Mouse (Mus musculus) E14TG2a.4 (cell line): ENCODE measurements around the gene Kcnk7.

Experiments
- CTCF ChIP-seq: conservative IDR thresholded peaks from 2 replicates; pipeline ENCODE4 v1.5.1; 2014; ENCODE audit warnings: low read length
- NANOG ChIP-seq: IDR thresholded peaks from 2 replicates; pipeline ENCODE4 v1.6.1; 2014; ENCODE audit warnings: borderline replicate concordance, low read length, mixed read lengths

DNA sequence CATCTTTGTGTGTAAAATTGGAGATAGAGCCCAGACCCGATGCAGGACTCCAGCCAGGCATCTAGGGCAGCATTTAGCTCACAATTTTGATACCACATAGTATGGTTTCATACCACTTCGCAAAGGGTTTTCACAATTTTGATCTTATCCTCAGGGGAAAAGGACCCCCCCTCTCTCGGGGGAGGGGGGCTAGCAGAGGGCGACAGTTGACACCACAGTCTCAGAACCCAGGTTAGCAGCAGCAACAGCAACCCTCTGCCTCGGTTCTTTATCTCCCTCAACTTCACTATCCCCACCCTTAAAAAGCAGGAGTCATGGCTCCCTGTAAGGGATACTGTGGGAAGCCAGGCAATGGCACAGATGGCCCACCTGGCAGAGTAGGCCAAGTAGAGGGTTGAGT is 9.1 kb downstream of the Kcnk7 start:
- TF ChIP-seq CTCF: no peak
- no peak for TF ChIP-seq NANOG
